Mouse (Mus musculus): ENCODE data around the gene Slc39a1.

GRCm38 (mm10) chr3:90212723-90213122 is 35.2 kb upstream of the Slc39a1 start:
- no peak for TF ChIP-seq CTCF (IDR thresholded peaks at IDR 0.05; ENCODE audit: low read depth)
- TF ChIP-seq EP300 (IDR thresholded peaks at IDR 0.05; ENCODE audit: low read depth): no peak
